Mouse (Mus musculus) olfactory bulb, adult 2 months (tissue): ENCODE results near the gene Hectd4.

ENCODE experiments used
- CTCF ChIP-seq: fragments of 200-500 bp; IDR thresholded peaks from 2 replicates; pipeline ENCODE4 v1.5.1; 2012; ENCODE audit warnings: low read depth, mild to moderate bottlenecking, low read length, moderate library complexity; ENCODE audit not compliant: insufficient read depth
- POLR2A ChIP-seq: fragments of 200-500 bp; IDR thresholded peaks from 2 replicates; pipeline ENCODE4 v1.6.1; 2012; ENCODE audit warnings: mild to moderate bottlenecking, low read depth, low read length, moderate library complexity; ENCODE audit not compliant: insufficient read depth

DNA sequence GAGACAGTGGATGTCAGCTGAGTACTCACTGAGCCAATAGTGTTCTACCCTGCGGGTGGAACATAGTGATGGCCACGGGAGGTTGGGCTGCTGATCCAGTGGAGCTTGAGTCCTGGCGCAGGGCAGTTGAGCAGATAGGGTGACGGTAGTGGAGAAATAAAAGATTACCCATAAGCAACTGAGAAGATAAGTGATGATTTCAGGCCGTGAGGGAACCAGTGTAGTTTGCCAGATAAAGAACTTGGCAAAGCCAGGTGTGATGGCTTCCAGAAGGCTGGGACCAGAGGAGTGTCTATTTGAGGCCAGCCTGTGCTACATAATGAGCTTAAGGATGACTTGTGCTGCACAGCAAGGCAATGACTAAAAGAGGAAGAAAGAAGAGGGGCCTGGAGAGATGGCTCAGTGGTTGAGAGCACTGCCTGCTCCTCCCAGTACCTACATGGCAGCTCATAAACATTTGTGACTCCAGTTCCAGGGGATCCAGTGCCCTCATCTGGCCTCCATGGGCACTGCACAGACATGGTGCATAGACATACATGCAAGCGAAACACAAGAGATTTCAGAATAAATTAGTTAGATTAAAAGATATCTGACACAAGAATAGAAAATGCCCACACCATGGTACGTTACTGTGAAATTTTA lies 46.8 kb downstream of the Hectd4 start:
- TF ChIP-seq CTCF (no peak), POLR2A (no peak)
